Mouse (Mus musculus): ENCODE data around the gene Blnk. TPM values are rescaled to one million over a fixed set of nuclear protein-coding genes. Genes with fewer than 3 reads are reported as not detected.

The Blnk gene
- polyA plus RNA-seq, 1 experiment, result 7.2 TPM

- DNase-seq (ENCODE audit: extremely low spot score in 1 of 2, low spot score in 1 of 2), result no peak
Measured at GRCm38 (mm10) chr19:41003694-41004315, 9.5 kb upstream of the Blnk start.

DNA sequence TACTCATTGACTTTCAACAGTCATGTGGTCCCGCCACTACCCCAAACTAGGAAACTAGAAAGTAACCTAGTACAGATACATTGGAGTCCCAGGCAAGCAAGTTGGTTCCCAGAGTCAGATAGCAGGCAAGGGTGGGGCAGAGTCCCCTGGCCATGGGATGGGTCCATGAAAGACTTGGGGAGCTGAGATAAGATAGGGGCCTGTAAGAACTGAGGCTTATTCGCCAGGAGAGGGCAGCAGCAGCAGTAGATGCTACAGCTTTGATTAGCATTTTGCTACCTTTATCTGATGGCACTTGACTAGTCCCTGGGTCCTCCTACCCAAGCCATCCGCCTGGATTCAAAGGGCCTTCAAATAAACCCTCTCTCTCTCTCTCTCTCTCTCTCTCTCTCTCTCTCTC lies 5.2 kb upstream of the Blnk start:
- DNase-seq (ENCODE audit: extremely low spot score in 1 of 2, low spot score in 1 of 2), result no peak

GRCm38 (mm10) chr19:40998469-40999170 lies 4.3 kb upstream of the Blnk start:
- DNase-seq (ENCODE audit: extremely low spot score in 1 of 2, low spot score in 1 of 2), result no peak

DNA sequence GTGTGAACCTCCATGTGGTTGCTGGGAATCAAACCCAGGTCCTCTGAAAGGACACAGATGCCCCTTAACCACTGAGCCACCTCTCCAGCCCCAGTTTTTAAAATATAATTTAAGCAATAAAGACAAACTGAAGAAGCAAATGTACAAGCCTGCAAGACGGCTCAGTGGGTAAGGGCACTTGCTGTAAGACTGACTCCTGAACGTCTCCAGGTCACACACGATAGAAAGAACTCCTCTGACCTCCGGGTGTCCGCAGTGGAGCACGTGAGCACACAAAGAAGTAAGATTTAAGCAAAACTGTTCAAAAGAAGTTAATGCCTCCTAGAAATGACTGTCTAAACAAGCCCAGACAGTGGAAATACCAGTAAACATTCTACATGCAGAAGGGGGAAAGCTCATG lies 2.4 kb upstream of the Blnk start:
- DNase-seq (ENCODE audit: extremely low spot score in 1 of 2, low spot score in 1 of 2), result no peak

GRCm38 (mm10) chr19:40995449-40996401 lies 1.4 kb upstream of the Blnk start:
- DNase-seq (ENCODE audit: extremely low spot score in 1 of 2, low spot score in 1 of 2), result peak in 1 of 2 experiments; percentile 46

DNA sequence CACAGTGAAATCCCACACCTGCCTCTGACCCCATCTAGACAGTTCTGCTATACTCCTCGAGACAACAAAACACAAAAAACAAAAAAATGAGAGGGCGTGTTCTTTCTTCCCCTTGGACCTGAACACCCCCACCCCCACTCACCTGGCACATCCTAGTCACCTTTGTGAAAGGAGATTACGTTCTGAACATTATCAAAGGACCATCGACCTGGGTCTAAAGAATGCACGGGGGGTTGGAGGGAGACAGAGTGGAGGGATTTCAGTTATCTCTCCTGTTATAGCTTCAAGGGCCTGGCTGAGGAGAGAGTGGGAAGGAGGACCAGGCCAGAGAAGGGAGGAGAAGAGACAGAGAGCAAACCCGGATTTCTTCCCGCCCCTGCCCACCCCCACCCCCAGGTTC lies 576 bp upstream of the Blnk start:
- DNase-seq (ENCODE audit: extremely low spot score in 1 of 2, low spot score in 1 of 2), result no peak

- DNase-seq (ENCODE audit: extremely low spot score in 1 of 2, low spot score in 1 of 2), result no peak
Measured at GRCm38 (mm10) chr19:40993356-40993755, 979 bp downstream of the Blnk start.

- peak; percentile 36 to 51 for DNase-seq (ENCODE audit: extremely low spot score in 1 of 2, low spot score in 1 of 2)
Measured at GRCm38 (mm10) chr19:40992517-40993044, 1.8 kb downstream of the Blnk start.

- no peak for DNase-seq (ENCODE audit: extremely low spot score in 1 of 2, low spot score in 1 of 2)
Measured at GRCm38 (mm10) chr19:40992096-40992495, 2.2 kb downstream of the Blnk start.

DNA sequence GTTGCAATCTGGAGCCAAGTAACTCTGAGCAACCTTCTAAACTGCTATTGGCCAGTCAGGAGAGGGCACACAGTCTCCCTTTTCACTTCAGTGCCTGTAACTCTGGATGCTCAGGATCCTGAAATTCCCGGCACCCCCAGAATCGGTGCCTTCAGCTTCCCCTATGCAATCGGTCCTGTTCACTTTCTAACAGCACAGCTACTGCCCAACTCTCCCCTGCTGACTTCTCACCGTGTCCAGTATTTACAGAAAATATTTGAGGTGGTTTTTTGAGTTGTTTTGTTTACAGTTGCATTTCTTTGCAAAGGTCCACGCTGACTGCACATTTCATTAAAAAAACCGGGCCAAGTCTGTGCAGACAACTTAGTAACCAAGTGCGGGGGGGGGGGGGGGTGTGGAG lies 2.7 kb downstream of the Blnk start:
- DNase-seq (ENCODE audit: extremely low spot score in 1 of 2, low spot score in 1 of 2), result no peak

DNA sequence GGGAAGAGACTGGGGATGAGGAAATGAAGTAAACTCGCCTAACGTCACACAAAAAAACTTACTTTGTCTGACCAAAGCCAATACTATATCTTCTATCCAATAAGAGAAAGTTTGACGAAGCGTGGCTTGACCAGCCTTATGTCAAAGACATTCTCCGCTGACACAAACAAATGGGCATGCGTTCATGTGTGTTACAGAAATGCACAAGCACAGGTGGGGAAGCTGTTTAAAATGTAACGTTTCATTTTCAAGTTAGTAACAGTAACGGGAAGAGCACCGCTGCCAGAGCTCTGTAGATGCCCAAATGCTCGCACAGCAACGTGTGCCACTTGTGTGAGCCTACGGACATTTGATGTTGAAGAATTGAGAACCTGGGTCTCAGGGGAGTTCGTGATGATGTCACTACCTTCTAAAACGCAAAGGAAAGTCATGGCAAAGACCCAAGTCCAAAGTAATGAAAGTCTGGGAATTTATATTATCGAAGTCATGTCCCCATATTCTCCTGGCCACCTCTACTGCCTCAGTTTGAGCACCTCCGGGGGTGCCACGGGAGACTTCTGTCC lies 3.5 kb downstream of the Blnk start:
- DNase-seq (ENCODE audit: extremely low spot score in 1 of 2, low spot score in 1 of 2), result no peak

- DNase-seq (ENCODE audit: extremely low spot score in 1 of 2, low spot score in 1 of 2), result no peak
Measured at GRCm38 (mm10) chr19:40989961-40990600, 4.3 kb downstream of the Blnk start.

DNA sequence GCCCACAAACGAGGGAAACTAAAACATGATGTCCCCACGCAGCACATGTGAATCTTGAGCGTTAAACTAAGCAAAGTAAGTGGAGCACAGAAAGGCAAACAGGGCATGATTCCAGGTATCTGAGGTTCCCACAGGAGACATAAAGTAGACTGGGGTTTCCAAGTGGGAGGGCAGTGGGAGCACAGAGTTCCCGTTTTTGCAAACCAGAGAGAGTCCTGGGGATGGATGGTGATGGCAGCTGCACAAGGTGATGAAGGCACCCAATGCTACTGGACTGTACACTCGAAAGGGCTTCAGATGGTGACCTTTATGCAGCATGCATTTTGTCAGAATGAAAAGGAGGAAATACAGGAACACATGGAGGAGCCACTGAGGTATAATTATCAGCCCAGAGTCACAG lies 5.5 kb downstream of the Blnk start:
- no peak for DNase-seq (ENCODE audit: extremely low spot score in 1 of 2, low spot score in 1 of 2)

DNA sequence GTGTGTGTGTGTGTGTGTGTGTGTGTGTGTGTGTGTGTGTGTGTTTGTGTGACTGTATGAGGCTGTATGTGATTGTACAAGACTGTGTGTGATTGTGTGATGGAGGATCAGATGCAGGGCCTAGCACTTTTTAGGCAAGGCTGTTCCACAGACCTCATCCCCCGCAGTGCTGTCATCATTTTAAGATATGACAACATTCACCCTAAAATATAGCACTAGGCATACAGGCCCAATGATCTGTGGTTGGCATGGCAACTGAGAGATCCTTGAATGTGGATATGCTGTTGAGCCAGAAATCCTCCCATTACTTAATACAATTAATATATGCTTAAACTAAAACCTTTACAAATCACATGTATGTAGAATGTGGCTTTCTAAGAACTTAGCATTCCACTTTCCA lies 9.8 kb downstream of the Blnk start:
- DNase-seq (ENCODE audit: extremely low spot score in 1 of 2, low spot score in 1 of 2), result peak in 1 of 2 experiments; percentile 57

- DNase-seq (ENCODE audit: extremely low spot score in 1 of 2, low spot score in 1 of 2), result no peak
Measured at GRCm38 (mm10) chr19:40980671-40981070, 13.7 kb downstream of the Blnk start.

DNA sequence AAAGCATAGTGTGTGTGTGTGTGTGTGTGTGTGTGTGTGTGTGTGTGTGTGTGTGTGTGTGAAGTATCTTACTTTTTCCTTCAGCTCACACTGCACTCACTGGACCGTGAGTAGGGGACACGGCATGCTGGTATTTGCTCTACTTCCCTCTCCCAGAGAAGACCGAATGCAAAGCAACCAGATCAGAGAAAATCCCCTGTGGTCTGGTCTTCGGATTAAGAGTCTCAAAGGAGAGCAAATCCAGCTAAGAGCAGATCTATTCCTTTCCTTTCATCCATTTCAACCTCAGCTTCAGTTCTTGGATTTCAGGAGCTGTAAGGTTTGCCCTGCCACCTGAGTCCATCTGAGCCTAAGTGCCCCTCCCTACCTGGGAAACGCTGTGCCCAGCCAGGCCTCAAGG lies 16.3 kb downstream of the Blnk start:
- DNase-seq (ENCODE audit: extremely low spot score in 1 of 2, low spot score in 1 of 2), result no peak

DNA sequence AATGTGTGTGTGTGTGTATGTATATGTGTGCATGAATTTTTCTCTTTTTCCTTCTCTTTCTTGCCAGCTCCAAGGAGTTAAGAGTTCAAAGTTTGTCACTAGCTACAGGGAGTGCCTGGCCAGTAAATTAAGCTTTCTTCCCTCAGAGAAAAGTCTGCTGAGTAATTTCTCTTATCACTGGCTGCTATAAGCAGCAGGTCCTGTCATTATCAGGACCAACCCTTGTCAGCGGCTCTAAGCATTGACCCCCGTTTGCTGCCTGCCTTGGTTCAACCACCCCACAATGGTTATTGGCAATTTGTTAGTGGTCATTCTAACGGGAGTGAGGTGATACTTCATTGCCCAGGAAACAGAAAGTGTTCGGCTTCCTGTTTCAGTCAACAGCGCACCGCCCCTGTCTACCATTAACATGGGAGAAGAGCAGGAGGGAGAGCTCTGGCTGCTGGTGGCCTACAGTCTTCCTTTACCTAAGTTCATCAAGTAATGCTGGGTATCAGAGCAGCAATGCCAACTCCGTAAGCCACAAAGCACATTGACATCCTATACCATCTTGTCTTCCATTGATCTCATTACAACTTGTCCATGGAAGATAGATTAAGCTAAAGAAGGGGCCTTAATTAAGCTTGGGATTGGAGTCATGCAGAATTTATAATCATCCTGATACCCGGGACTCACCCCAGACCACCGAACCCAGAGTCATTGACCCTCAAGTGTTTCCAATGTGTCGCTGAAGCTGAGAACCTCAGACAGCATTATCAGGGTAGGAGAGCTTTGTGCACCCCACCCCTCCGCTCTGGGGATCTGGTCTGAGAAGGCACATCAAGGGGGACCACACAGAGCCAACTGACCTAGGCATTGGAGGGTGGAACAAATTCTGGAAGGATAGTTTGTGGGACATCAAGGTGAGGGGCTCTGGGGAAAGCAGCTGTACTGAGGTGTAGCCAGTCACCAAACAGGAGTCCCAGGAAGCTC lies 17.1 kb downstream of the Blnk start:
- DNase-seq (ENCODE audit: extremely low spot score in 1 of 2, low spot score in 1 of 2), result no peak

DNA sequence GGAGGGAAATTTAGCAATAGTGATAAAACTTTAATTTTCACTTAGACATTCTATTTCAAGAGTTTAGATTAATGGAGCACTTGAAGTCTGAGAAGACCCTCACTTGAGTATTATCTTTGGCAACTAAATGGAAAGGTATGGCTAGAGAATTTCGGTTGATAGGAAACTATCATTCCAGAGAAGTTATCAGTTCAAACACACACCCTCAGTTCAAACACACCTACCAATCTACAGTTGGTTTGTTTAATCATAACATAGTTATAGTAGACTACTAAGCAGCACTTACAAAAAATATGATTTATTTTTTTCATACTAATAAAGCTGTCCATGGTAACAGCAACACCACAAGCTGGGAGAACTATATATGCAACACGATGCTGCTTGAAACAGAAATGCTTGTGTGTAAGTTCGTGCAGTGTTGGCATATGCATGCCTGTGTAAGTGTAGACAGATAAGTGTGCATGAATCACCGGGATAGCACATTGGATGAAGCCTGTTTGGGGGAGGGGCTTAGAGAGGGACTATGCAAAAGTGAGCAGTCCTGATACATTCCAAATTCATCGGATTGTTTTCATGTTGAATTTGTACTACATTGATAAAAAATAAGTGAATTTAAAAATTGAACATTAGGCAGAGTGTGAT lies 22.9 kb downstream of the Blnk start:
- DNase-seq (ENCODE audit: extremely low spot score in 1 of 2, low spot score in 1 of 2), result no peak

DNA sequence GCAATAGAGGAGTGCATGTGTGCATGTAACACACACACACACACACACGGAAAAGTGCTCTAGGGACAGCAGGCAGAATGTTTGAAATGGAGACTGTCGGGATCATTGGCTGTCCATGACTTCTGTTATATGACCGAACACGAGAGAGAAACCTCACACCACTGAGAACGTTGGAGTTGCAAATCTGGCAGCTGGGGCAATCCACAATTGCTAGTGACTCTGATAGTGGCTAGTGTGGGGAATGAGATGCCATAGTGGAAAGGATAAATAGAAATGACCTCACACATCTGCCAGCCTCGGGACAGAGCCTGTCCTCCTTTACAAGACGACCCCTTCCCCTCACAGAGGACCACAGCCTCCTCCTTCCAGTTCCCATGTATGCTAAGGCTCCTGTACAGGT lies 23.6 kb downstream of the Blnk start:
- no peak for DNase-seq (ENCODE audit: extremely low spot score in 1 of 2, low spot score in 1 of 2)
